Mouse (Mus musculus) midbrain, embryonic 14.5 days (tissue): ENCODE measurements at regions not wholly inside any gene's neighbourhood (a gene's known extent, or its start where the extent isn't known, plus 50 kb on each side); places are given as distances from the start of the nearest gene placed in this dataset.

Experiments used
- ATAC-seq: fragments of 200-750 bp; cut with Nextera tagmentation; 2 replicates; pipeline ENCODE4 v1.8.0; 2017; ENCODE audit warnings: moderate number of reproducible peaks, moderate library complexity; ENCODE audit not compliant: low FRiP score, low TSS enrichment
- DNase-seq: peaks from one replicate; pipeline ENCODE4 v3.0.0-alpha.2; 2015
- H3K27ac ChIP-seq: fragments of 300-500 bp; sonication (generic); replicated peaks from 2 replicates; pipeline ENCODE4 v1.5.1; 2014; ENCODE audit warnings: mild to moderate bottlenecking, low read depth, low read length, moderate library complexity
- H3K27me3 ChIP-seq: fragments of 300-500 bp; sonication (generic); 2 replicates; pipeline ENCODE4 v1.6.1; 2014; ENCODE audit warnings: low read length, control low read depth, mixed read lengths; ENCODE audit not compliant: control insufficient read depth, insufficient read depth
- H3K36me3 ChIP-seq: fragments of 300-500 bp; sonication (generic); 2 replicates; pipeline ENCODE4 v1.6.1; 2014; ENCODE audit warnings: low read length, control low read depth; ENCODE audit not compliant: control insufficient read depth, insufficient read depth
- H3K4me1 ChIP-seq: fragments of 300-500 bp; sonication (generic); 2 replicates; pipeline ENCODE4 v1.6.1; 2014; ENCODE audit warnings: mild to moderate bottlenecking, antibody characterized with exemption, low read length, control low read depth; ENCODE audit not compliant: control insufficient read depth, insufficient read depth
- H3K4me2 ChIP-seq: fragments of 300-500 bp; sonication (generic); 2 replicates; pipeline ENCODE4 v1.6.1; 2014; ENCODE audit warnings: mild to moderate bottlenecking, low read length, moderate library complexity
- H3K4me3 ChIP-seq: fragments of 300-500 bp; sonication (generic); replicated peaks from 2 replicates; pipeline ENCODE4 v1.5.1; 2014; ENCODE audit warnings: low read depth, low read length
- H3K9ac ChIP-seq: fragments of 300-500 bp; sonication (generic); replicated peaks from 2 replicates; pipeline ENCODE4 v1.6.1; 2014; ENCODE audit warnings: mild to moderate bottlenecking, low read length, moderate library complexity
- H3K9me3 ChIP-seq: fragments of 300-500 bp; sonication (generic); 2 replicates; pipeline ENCODE4 v1.6.1; 2016; ENCODE audit warnings: low read length, control low read depth, mixed read lengths; ENCODE audit not compliant: control insufficient read depth
- WGBS: fragments of 180-500 bp; shearing (Covaris S2); extraction: QIAGEN DNeasy Blood & Tissue Kit; methylation state at CpG from one replicate; pipeline ENCODE4 v1.1.7; 2014; 5-methylcytosine and 5-hydroxymethylcytosine counted together

- WGBS: 68% methylated on average over 9 of the region's 9 CpGs
- Histone ChIP-seq H3K4me2 (no peak overlapping the region), H3K27me3 (no peaks in the 10 kb centered on the region), H3K4me1 (no peaks in the 10 kb centered on the region), H3K36me3 (no peaks in the 10 kb centered on the region), H3K9ac (no peak overlapping the region), H3K9me3 (no peaks in the 10 kb centered on the region), H3K4me3 (no peak overlapping the region), H3K27ac (no peak overlapping the region)
- DNase-seq (no peak), ATAC-seq (no peak)
Observed at GRCm38 (mm10) chr13:92988600-92988999, 144.0 kb downstream of the Mtx3 start.

GRCm38 (mm10) chr13:92990316-92991206 lies 146.0 kb downstream of the Mtx3 start:
- 88% methylated on average over 14 of the region's 14 CpGs for WGBS

More at GRCm38 (mm10) chr13:92990316-92991206, 146.0 kb downstream of the Mtx3 start:
- Histone ChIP-seq H3K27ac (no peak overlapping the region), H3K27me3 (no peaks in the 10 kb centered on the region), H3K4me3 (no peak overlapping the region), H3K36me3 (no peaks in the 10 kb centered on the region), H3K9me3 (no peaks in the 10 kb centered on the region), H3K9ac (no peak overlapping the region), H3K4me1 (no peaks in the 10 kb centered on the region), H3K4me2 (no peak overlapping the region)
- no peak for ATAC-seq
- DNase-seq: no peak
